ENCODE assay signal across 17 mouse cellular contexts in the genomic region with DNA sequence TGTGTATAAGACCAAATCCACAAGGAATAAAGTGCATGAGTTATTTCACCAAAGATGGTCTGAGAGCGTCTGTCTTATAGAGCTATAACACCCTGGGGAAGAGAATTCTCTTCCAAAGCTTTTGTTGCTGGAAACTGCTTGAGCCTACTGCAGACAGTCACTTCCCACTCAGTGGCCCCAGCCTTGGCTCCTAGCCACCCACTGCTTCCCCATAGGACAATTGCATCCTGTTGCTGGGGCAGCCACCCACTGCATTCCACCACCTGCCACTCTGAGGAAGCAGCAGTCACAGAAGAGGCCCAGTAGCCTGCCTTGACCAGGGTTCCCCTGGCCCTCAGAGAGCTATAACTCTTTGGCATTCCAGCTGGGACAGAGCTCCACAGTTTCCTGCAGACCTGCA.
DNase-seq lines count a peak whose midpoint lies in the region; TF ChIP-seq lines count a peak whose summit lies in the region.
"Had no signal": no experiment of that assay in that cellular context is flagged by ENCODE, and none has a peak within 500 bp of the region (broad histone marks: within the 10 kb centered on the region; RNA-seq: fewer than 3 reads in every experiment).

No protein-coding gene starts in this region.

- TF ChIP-seq CTCF in cerebellum, adult 2 months (IDR thresholded peaks at IDR 0.05; ENCODE audit: borderline replicate concordance, insufficient read depth, low read depth, low read length), result no peak

- no peak overlapping the region for H3K4me3 ChIP-seq in cerebellum, adult 2 months (replicated peaks; ENCODE audit: insufficient read depth, low read depth, low read length)
- H3K4me3 ChIP-seq: forebrain, embryonic 12.5 days; hindbrain, embryonic 10.5 days; limb, embryonic 15.5 days; midbrain, embryonic 15.5 days; neural tube, embryonic 13.5 days had no signal

- no peaks in the 10 kb centered on the region for H3K4me1 ChIP-seq in cerebellum, adult 2 months (ENCODE audit: control insufficient read depth, insufficient read depth, low read length)
- H3K4me1 ChIP-seq: forebrain, embryonic 12.5 days; hindbrain, embryonic 10.5 days; limb, embryonic 15.5 days; midbrain, embryonic 15.5 days had no signal

- WGBS in cerebellum, adult 2 months, result 71% methylated on average over 1 of the region's 1 CpGs

- DNase-seq in cerebellum, postnatal 10 days, result peak; percentile 20 to 49
- no peak for DNase-seq in cerebellum, adult 9-11 months
- DNase-seq in left cerebral cortex, adult 18-20 months (ENCODE audit: low spot score in 2 of 2), result peak; percentile 70 to 84
- no peak for DNase-seq in left cerebral cortex, adult 11 months (ENCODE audit: low spot score)
- peak; percentile 79 for DNase-seq in layer of hippocampus, adult 9-11 months
- DNase-seq in right cerebral cortex, postnatal 10 days (ENCODE audit: low spot score in 2 of 2), result peak; percentile 57 to 58
- no peak for DNase-seq in cerebellum, adult 2 months
- DNase-seq in urinary bladder, postnatal 10 days (ENCODE audit: low spot score), result no peak
- DNase-seq: cerebellum, adult 9-10 months; kidney, adult 18-20 months; lung, postnatal 10 days; spleen, adult 18-20 months had no signal

- no peak overlapping the region for H3K27ac ChIP-seq in cerebellum, adult 2 months (ENCODE audit: insufficient read depth, low read length)
- H3K27ac ChIP-seq: forebrain, embryonic 12.5 days; hindbrain, embryonic 10.5 days; limb, embryonic 15.5 days; midbrain, embryonic 15.5 days; neural tube, embryonic 13.5 days had no signal

- TF ChIP-seq POLR2A in cerebellum, adult 2 months (IDR thresholded peaks at IDR 0.05; ENCODE audit: borderline replicate concordance, insufficient read depth, low read length), result no peak

- no peaks in the 10 kb centered on the region for H3K27me3 ChIP-seq in cerebellum, adult 2 months (ENCODE audit: control insufficient read depth, insufficient read depth, low read length)
- H3K27me3 ChIP-seq: forebrain, embryonic 12.5 days; limb, embryonic 15.5 days; midbrain, embryonic 15.5 days; neural tube, embryonic 13.5 days had no signal

Comparison
In these comparisons a context has a peak if more than half of its experiments do, and no peak if none do; other contexts are left out.
1. DNase-seq: peak in cerebellum, postnatal 10 days (2 of 2), left cerebral cortex, adult 18-20 months (2 of 2), layer of hippocampus, adult 9-11 months (single experiment) and right cerebral cortex, postnatal 10 days (2 of 2); none in cerebellum, adult 9-11 months (single experiment), left cerebral cortex, adult 11 months (single experiment), cerebellum, adult 2 months (0 of 2) and urinary bladder, postnatal 10 days (single experiment).